Mouse (Mus musculus) megakaryocyte, embryonic 14.5 days (primary cell): Measurements from ENCODE around the gene Tmem120b.

Experiments
- FLI1 ChIP-seq: IDR thresholded peaks from 2 replicates; pipeline ENCODE4 v1.6.1; 2012; ENCODE audit warnings: low read length, inconsistent platforms, mixed read lengths
- GATA1 ChIP-seq: IDR thresholded peaks from 3 replicates; pipeline ENCODE4 v1.6.1; 2012; ENCODE audit warnings: mixed read lengths, low read length, inconsistent platforms, borderline replicate concordance

- TF ChIP-seq GATA1 (no peak), FLI1 (no peak)
Measured at GRCm38 (mm10) chr5:123029729-123030128, 38.5 kb upstream of the Tmem120b start.
